Mouse (Mus musculus) embryonic facial prominence, embryonic 12.5 days (tissue): Measurements from ENCODE around the gene St6galnac4. TPM values are rescaled to one million over a fixed set of nuclear protein-coding genes. Genes with fewer than 3 reads are reported as not detected.
A peak's percentile ranks its signal among the peaks of the same experiment; 100 is the strongest.

Experiments
- ATAC-seq: fragments of 200-750 bp; cut with Nextera tagmentation; 2 replicates; pipeline ENCODE4 v1.8.0; 2017; ENCODE audit not compliant: insufficient number of reproducible peaks, insufficient read depth, low FRiP score, low TSS enrichment
- H3K27ac ChIP-seq: fragments of 300-500 bp; sonication (generic); 2 replicates; pipeline ENCODE4 v1.5.1; 2016; ENCODE audit warnings: mild to moderate bottlenecking
- H3K27me3 ChIP-seq: fragments of 300-500 bp; sonication (generic); 2 replicates; pipeline ENCODE4 v1.6.1; 2016; ENCODE audit warnings: mild to moderate bottlenecking, moderate library complexity
- H3K36me3 ChIP-seq: fragments of 300-500 bp; sonication (generic); 2 replicates; pipeline ENCODE4 v1.6.1; 2016; ENCODE audit warnings: mild to moderate bottlenecking
- H3K4me1 ChIP-seq: fragments of 300-500 bp; sonication (generic); 2 replicates; pipeline ENCODE4 v1.6.1; 2016
- H3K4me2 ChIP-seq: fragments of 300-500 bp; sonication (generic); replicated peaks from 2 replicates; pipeline ENCODE4 v1.6.1; 2016; ENCODE audit warnings: mild to moderate bottlenecking, moderate library complexity
- H3K4me3 ChIP-seq: fragments of 300-500 bp; sonication (generic); 2 replicates; pipeline ENCODE4 v1.5.1; 2016; ENCODE audit warnings: mild to moderate bottlenecking
- H3K9ac ChIP-seq: fragments of 300-500 bp; sonication (generic); 2 replicates; pipeline ENCODE4 v1.6.1; 2016; ENCODE audit warnings: mild to moderate bottlenecking, moderate library complexity
- H3K9me3 ChIP-seq: fragments of 300-500 bp; sonication (generic); 2 replicates; pipeline ENCODE4 v1.6.1; 2016; ENCODE audit warnings: mild to moderate bottlenecking, moderate library complexity
- WGBS: fragments of 180-500 bp; shearing (Covaris S2); methylation state at CpG from one replicate; pipeline ENCODE4 v1.1.7; 2016; 5-methylcytosine and 5-hydroxymethylcytosine counted together
- polyA plus RNA-seq: library from polyadenylated mRNA; unstranded; fragments of >200 nt; fragmentation: Nextera tagmentation; extraction: Ambion mirVana; gene quantifications from 2 replicates; pipeline ENCODE4 v1.2.1, GENCODE M21; 2016

Gene St6galnac4
- polyA plus RNA-seq, 1 experiment from 2014 or later: 32.7 TPM

DNA sequence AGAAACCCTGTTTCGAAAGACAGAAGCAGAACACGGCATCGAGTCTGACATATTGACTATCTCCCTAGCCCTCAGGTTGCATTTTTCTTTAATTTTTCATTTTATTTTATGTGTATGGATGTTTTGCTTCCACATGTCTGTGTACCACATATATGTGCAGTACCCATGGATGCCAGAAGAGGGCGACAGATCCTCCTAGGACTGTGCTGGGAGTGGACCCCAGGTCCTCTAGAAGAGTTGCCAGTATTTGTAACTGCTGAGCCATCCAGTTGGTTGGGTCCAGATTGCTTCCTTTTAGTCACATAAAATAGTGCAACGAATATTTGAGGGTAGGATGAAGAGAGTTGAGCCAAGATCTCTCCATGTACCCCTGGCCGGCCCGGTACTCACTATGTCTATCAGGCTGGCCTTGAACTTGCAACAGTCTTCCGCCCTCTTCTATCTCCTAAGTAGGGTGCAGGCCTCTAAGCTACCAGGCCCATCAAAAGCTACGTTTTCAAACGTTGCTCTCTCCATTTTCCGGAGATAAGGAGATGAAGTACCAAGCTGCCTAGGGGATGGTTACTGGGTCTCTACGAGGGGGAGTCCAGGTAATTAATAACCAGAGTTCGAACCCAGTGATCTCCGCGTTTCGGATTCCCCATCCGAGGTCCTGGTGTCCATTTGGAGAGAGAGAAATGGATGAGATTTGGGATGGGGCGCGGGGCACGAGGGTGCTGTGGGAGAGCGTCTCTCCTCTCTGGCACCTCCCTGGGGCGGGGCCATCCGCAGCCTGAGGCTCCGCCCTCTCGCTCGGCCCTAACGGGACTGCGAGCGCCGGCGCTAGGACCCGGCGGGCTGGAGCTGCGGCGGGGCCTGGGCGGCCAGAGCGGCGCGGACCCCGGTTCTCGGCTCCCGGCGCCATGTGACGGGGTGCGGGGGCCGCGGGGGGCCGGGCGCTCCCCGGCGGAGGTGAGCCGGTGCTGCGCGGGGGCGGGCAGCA lies 19.6 kb downstream of the St6galnac4 start:
- peak overlapping the region; percentile 30 for H3K27ac ChIP-seq
- H3K4me1 ChIP-seq: peaks cover 42% of the 10 kb centered on the region
- peak; percentile 65; the same call in 1 of the 2 replicates for ATAC-seq
- 11% methylated on average over 52 of the region's 55 CpGs for WGBS
- H3K9me3 ChIP-seq: no peaks in the 10 kb centered on the region
- H3K4me2 ChIP-seq: peak overlapping the region; percentile 80
- no peaks in the 10 kb centered on the region for H3K36me3 ChIP-seq
- peak overlapping the region; percentile 77 for H3K4me3 ChIP-seq
- no peaks in the 10 kb centered on the region for H3K27me3 ChIP-seq
- H3K9ac ChIP-seq: peak overlapping the region; percentile 69

- peaks cover 33% of the 10 kb centered on the region for H3K4me1 ChIP-seq
- ATAC-seq: peak; percentile 48; the same call in 1 of the 2 replicates
Observed at GRCm38 (mm10) chr2:32607262-32607947, 20.5 kb downstream of the St6galnac4 start.

DNA sequence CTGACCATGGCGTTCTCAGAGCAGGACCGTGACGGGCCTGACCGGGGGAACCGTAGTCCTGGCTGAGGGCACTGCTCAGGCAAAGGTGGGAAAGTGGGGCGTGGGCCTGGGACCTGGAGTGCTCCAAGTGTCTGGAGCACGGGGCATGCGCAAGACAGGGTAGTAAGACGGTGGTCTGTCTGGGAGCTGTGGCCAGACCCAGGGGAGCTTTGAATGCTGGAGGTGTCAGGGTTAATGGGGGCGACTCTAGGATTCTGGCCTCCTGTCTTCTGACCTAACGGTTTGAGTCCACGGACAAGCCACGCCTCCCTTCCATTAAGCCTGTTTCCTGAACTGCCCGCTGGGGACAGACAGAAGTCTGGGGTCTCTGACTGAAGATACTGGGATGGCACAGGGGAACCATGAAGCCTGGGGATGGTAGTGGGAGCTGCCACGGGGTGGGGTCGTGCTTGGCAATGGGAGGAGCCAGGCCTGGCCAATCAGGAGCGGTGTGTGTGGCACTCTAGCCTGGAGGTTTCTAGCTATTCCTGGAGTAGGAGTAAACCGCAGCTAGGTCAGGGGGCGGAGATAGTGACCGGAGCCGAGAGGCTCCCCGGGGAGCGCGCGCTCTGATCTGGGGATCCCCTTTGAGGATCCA lies 21.4 kb downstream of the St6galnac4 start:
- Histone ChIP-seq H3K4me3 (peak overlapping the region; percentile 77), H3K27me3 (no peaks in the 10 kb centered on the region), H3K9me3 (no peaks in the 10 kb centered on the region), H3K4me1 (peaks cover 31% of the 10 kb centered on the region), H3K36me3 (0 out of 2 replicates have a peak, but pooled peaks cover 11% of the 10 kb centered on the region), H3K4me2 (peak overlapping the region; percentile 80), H3K27ac (peak overlapping the region; percentile 46; the same call in 1 of the 2 replicates), H3K9ac (no peak overlapping the region)
- no peak for ATAC-seq
- 8% methylated on average over 25 of the region's 25 CpGs for WGBS

More at GRCm38 (mm10) chr2:32607262-32607947, 20.5 kb downstream of the St6galnac4 start:
- H3K36me3 ChIP-seq: 0 out of 2 replicates have a peak, but pooled peaks cover 4% of the 10 kb centered on the region
- H3K4me2 ChIP-seq: peak overlapping the region; percentile 80
- no peaks in the 10 kb centered on the region for H3K27me3 ChIP-seq
- no peaks in the 10 kb centered on the region for H3K9me3 ChIP-seq
- H3K9ac ChIP-seq: peak overlapping the region; percentile 69
- H3K4me3 ChIP-seq: peak overlapping the region; percentile 77
- 5% methylated on average over 34 of the region's 34 CpGs for WGBS
- H3K27ac ChIP-seq: peak overlapping the region; percentile 30

DNA sequence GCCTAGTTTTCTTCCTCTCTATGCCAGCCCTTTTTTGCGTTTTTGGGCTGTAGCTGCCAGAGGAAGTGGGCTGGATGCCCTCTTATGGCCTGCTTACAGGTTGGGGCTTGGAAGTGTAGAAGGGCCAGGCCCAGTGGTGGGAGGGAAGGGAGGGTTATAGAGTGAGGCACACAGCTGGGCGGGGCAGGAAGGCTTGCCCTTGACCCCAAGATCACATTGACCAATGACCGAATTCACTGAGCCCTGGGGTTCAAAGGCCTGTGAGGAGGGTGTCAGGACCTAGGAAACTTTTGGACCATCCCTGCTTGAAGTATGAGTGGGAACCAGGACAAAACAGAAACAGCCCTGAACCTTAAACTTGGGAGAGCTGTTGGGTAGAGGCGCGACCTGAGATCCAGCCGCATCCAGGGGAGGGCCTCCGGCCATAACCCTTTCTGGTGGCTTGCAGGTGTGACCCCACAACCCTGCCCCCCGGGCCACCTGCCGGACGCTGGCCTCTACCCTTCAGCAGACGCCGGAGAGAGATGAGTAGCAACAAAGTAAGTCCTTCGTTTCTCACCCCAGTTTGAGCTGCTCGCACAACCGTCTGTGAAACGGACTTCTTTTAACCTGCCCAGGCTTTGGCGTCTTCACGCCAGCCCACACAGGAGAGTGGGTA lies 22.0 kb downstream of the St6galnac4 start:
- Histone ChIP-seq H3K4me1 (peaks cover 31% of the 10 kb centered on the region), H3K4me2 (peak overlapping the region; percentile 80), H3K9me3 (no peaks in the 10 kb centered on the region), H3K4me3 (peak overlapping the region; percentile 77), H3K27me3 (no peaks in the 10 kb centered on the region), H3K9ac (no peak overlapping the region), H3K27ac (peak overlapping the region; percentile 46; the same call in 1 of the 2 replicates), H3K36me3 (0 out of 2 replicates have a peak, but pooled peaks cover 14% of the 10 kb centered on the region)
- WGBS: 42% methylated on average over 18 of the region's 18 CpGs
- no peak for ATAC-seq

DNA sequence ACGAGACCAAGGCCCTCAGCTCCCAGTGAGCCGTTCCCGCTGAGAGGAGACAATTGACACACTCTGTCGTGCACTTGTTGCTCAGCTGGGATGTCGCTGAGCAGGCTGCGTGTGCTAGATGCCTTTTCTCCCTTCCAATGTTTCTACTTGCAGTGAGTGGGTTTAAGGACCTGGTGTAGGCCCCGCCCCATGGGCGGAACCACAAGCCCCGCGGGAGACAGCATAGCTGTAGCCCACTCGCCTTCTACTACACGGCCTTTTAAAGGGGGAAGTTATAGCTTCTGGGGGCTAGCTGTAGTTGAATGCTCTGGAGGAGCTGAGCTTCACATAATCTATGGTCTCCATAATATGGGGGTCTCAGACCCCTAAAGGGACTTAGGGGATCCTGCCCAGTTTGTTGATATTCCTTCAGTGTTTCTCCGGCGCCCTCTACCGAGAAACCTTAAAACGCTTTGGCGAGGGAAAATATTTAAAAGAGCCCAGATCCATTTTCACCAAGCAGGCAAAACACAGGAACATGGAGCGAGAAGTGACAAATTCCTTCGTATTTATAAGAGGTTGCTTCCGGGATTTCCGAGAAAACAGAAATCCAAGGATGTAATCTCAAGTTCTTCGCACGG lies 23.8 kb downstream of the St6galnac4 start:
- H3K27ac ChIP-seq: 0 out of 2 replicates have a peak overlapping the region, but pooled peaks have one; percentile 17
- 15% methylated on average over 23 of the region's 23 CpGs for WGBS

DNA sequence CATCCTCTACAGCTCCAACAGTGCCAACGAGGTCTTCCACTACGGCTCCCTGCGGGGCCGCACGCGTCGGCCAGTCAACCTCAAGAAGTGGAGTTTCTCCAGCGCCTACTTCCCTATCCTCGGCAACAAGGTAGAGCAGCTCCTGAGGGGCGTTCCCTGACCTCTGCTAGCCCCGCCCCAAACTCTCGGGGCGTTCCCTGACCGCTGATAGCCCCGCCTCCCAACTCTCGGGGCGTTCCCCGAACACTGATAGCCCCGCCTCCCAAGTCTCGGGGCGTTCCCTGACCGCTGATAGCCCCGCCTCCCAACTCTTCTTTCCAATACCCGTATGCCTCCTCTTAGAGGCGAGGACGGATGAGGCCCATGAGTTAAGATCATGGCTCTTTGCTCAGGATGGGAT lies 25.4 kb downstream of the St6galnac4 start:
- WGBS: 70% methylated on average over 26 of the region's 26 CpGs
- Histone ChIP-seq H3K4me3 (no peak overlapping the region), H3K9ac (no peak overlapping the region), H3K27me3 (no peaks in the 10 kb centered on the region), H3K27ac (no peak overlapping the region), H3K4me1 (peaks cover 29% of the 10 kb centered on the region), H3K36me3 (peaks cover 36% of the 10 kb centered on the region), H3K9me3 (no peaks in the 10 kb centered on the region), H3K4me2 (no peak overlapping the region)
- no peak for ATAC-seq

More for the DNA sequence above, 23.8 kb downstream of the St6galnac4 start:
- Histone ChIP-seq H3K4me1 (peaks cover 31% of the 10 kb centered on the region), H3K36me3 (peaks cover 28% of the 10 kb centered on the region), H3K9ac (no peak overlapping the region), H3K9me3 (no peaks in the 10 kb centered on the region), H3K4me3 (peak overlapping the region; percentile 36), H3K4me2 (peak overlapping the region; percentile 51), H3K27me3 (no peaks in the 10 kb centered on the region)
- ATAC-seq: no peak

GRCm38 (mm10) chr2:32617109-32617508 lies 30.2 kb downstream of the St6galnac4 start:
- Histone ChIP-seq H3K27ac (no peak overlapping the region), H3K9me3 (no peaks in the 10 kb centered on the region), H3K4me1 (peaks cover 39% of the 10 kb centered on the region), H3K4me2 (no peak overlapping the region), H3K27me3 (no peaks in the 10 kb centered on the region), H3K36me3 (peaks cover 54% of the 10 kb centered on the region), H3K4me3 (no peak overlapping the region), H3K9ac (no peak overlapping the region)
- WGBS: 97% methylated on average over 1 of the region's 1 CpGs
- no peak for ATAC-seq

DNA sequence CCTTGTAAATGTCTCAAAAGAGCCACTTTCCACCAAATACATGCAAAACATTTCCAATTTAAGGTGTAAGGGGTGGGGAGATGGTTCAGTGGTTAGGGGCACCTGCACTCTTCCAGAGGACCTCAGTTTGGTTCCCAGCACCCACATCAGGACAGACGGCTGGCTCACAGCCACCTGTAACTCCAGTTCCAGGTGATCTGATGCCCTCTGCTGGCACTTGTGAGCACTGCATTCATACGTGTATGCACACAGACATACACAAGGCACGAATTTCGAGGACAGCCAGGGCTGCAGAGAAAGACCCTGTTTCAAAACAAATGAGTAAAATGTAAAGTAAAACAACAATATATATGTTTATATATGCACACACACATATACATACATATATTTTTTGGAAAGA lies 30.7 kb downstream of the St6galnac4 start:
- no peak for ATAC-seq
- H3K27me3 ChIP-seq: no peaks in the 10 kb centered on the region
- peaks cover 50% of the 10 kb centered on the region for H3K36me3 ChIP-seq
- 93% methylated on average over 4 of the region's 4 CpGs for WGBS
- H3K4me2 ChIP-seq: no peak overlapping the region
- H3K9ac ChIP-seq: no peak overlapping the region
- H3K4me3 ChIP-seq: no peak overlapping the region
- H3K4me1 ChIP-seq: peaks cover 42% of the 10 kb centered on the region
- no peaks in the 10 kb centered on the region for H3K9me3 ChIP-seq
- H3K27ac ChIP-seq: no peak overlapping the region

GRCm38 (mm10) chr2:32618051-32618450 lies 31.2 kb downstream of the St6galnac4 start:
- Histone ChIP-seq H3K36me3 (peaks cover 46% of the 10 kb centered on the region), H3K4me2 (no peak overlapping the region), H3K4me3 (no peak overlapping the region), H3K9ac (no peak overlapping the region), H3K4me1 (peaks cover 42% of the 10 kb centered on the region), H3K27me3 (no peaks in the 10 kb centered on the region), H3K27ac (no peak overlapping the region), H3K9me3 (no peaks in the 10 kb centered on the region)
- 61% methylated on average over 9 of the region's 9 CpGs for WGBS
- no peak for ATAC-seq

DNA sequence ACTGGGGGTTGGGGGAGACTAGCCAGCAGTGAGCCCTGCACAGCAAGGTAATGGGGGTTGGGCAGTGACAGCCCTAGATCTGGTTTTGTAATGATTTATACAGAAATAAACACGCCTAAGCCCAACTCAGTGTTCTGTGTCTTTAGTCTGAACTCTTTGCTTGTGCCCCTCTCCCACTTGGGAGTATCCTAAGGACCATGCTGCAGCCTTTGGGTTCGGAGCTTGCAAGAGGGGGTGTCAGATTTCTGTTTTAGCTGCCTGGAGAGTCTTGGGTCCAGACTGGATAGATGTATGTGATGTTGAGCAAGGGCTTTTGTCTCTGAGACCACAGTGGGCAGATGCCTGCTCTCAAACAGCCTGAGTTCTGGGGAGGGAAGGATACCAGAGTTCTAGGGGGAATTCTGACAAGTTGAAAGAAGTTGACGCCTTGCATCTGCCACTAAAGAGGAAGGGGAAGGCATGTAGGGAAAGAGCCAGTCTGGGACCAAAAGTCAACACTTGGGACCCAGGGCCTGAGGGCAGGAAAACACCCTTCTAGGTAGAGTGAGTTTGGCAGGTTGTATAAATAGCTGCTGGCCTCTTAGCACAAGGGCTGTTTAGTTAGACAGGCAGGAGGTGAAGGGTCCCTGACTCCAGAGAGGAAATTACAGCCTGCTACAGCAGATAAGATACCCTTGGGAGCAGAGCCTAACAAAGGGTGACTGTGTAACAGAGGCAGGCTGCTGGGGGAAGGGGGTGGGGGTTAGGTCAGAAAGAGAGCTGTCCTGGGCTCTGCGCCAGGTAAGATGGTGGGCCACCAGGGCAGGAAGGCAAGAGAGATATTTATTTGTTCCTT lies 34.0 kb downstream of the St6galnac4 start:
- WGBS: 18% methylated on average over 4 of the region's 4 CpGs
- Histone ChIP-seq H3K27me3 (no peaks in the 10 kb centered on the region), H3K36me3 (peaks cover 27% of the 10 kb centered on the region), H3K4me2 (peak overlapping the region; percentile 26), H3K9ac (0 out of 2 replicates have a peak overlapping the region, but pooled peaks have one; percentile 24), H3K4me3 (no peak overlapping the region), H3K27ac (peak overlapping the region; percentile 92), H3K9me3 (no peaks in the 10 kb centered on the region), H3K4me1 (peaks cover 59% of the 10 kb centered on the region)
- ATAC-seq: peak; percentile 68
